Mouse (Mus musculus) kidney, adult 11 months (tissue): ENCODE data around the gene Gm47429.
A peak's percentile ranks its signal among the peaks of the same experiment; 100 is the strongest.
"Not testable (repeated sequence)": the region's sequence is repeated elsewhere in the genome, so short reads cannot be mapped to it uniquely, and the experiment has no call there.

ENCODE experiments used
- DNase-seq: peaks from one replicate; pipeline ENCODE4 v3.0.0; 2022

Gene Gm47429

DNA sequence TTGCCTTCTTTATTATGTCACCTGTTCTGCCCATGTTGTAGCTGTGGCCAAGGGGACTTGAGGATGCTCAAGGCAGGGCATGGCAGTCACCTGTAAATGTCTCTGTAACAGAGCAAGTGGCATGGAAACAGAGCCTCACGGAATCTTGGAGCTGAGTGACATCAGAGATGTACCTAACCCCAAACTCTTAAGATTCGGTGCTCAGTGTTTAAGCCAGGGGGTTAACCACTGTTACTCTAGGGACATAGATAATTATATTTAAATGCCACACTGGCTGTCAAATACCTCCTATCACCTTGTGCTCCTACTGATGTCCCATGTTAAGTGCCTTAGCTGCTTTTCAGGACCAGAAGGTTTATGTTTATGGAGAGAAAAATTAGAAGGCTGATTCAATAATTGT is at the start of gene Gm47429:
TSS of gene Gm47429 (minus strand) at position 101 of the 400 bp plus-strand sequence.
- DNase-seq = no peak

GRCm38 (mm10) chr13:50488510-50488909 is 44.8 kb upstream of the Gm47429 start:
- not testable (repeated sequence) for DNase-seq

DNA sequence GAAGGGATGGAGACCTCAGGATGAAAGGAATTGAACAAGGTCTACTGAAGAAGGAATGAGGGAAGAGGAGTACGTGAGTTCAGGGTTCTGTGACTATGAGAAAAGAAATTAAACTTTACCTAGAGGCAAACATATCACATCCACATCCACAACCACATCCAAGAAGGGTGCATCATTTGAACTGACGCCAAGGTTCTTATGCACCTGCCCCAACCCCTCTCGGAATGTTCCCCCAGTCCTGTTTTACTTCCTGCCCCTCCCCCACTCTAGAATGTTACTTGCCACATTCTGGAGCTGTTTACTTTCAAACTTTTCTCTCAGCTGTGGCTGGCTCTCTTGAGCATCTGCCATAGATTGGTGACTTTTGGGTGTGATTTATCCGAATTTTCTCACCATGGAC is 23.3 kb upstream of the Gm47429 start, which contains the start of gene Nutm2:
TSS of gene Nutm2 (plus strand) at position 301 of the 400 bp plus-strand sequence.
- no peak for DNase-seq

- peak; percentile 18 for DNase-seq
Observed at GRCm38 (mm10) chr13:50464621-50465562, 21.2 kb upstream of the Gm47429 start.

DNA sequence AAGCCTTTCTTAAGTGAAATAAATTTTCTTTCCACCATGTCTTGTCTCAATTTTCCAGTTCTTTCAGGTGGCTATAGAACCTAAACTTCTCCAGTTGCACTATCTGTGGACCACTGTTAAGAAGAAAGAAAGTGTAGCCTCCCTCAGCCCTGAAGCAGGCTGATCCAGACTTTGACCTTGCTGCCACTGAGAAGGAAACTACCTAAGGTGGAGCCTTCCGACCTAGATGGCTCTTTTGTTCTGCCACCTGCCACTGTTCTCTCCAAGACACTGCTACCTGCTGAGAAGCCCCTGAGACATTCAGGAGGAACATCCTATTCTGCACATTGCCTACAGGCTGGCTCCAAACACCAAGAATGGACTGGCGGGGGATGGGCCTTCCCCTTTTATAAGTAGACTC is 16.7 kb upstream of the Gm47429 start:
- not testable (repeated sequence) for DNase-seq

- no peak for DNase-seq
Observed at GRCm38 (mm10) chr13:50453426-50453825, 9.7 kb upstream of the Gm47429 start.

DNA sequence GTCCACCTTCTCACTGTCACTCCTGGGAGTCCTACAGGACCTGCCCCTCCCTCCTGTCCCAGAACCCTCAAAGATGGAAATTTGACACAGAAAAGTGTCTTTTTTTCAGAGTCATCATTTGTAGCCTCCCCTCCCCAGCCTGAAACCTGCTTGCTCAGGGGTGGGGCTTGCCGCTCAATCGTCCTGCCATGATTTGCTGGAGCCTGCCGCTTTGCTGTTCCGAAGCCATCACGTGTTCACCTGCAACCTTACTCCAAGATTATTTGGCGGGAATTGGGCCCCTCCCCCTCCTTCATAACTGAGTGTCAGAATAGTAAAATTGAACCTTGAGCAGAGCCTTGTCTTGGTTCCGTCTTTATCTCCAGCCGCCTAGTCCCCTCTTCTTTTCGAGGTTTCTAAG is 8.6 kb upstream of the Gm47429 start:
- not testable (repeated sequence) for DNase-seq

- DNase-seq = no peak
Observed at GRCm38 (mm10) chr13:50445261-50445660, 1.5 kb upstream of the Gm47429 start.

GRCm38 (mm10) chr13:50426686-50427085 is 17.0 kb downstream of the Gm47429 start:
- no peak for DNase-seq

- DNase-seq = no peak
Observed at GRCm38 (mm10) chr13:50424517-50424916, 19.2 kb downstream of the Gm47429 start.

DNA sequence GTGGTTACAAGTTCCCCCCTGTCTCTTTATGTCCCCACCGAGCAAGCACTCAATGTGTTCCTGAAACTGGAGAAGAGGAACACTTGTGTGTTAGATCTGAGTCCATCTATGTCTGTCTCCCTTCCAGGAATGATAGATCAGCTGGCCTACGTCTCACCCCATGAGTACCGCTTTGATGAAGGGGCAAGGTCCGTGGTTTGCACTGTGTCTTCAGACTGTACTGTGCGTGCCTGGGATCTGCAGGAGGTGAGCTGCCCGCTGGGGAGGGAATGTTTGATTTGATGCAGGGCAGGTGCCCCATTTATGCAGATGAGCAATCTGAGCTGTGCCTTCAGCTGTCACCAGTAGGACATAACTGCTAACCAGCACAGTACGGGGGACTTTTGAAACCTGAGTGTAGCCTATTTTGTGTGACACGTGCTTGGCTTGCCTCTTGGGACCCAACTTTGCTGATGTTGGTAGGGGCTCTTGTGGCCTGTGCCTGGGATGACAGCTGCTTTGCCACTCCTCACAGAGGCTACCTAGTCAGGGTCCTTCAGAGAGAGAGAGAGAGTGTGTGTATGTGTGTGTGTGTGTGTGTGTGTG is 20.0 kb downstream of the Gm47429 start:
- peak; percentile 10 for DNase-seq

- no peak for DNase-seq
Observed at GRCm38 (mm10) chr13:50418421-50418820, 25.3 kb downstream of the Gm47429 start.

- DNase-seq = peak; percentile 72
Observed at GRCm38 (mm10) chr13:50417389-50418183, 26.1 kb downstream of the Gm47429 start, which contains the start of gene Fbxw17. Gene Fbxw17, plus strand, starts transcription at chr13:50417864.
